Mouse (Mus musculus): ENCODE measurements at regions not wholly inside any gene's neighbourhood (a gene's known extent, or its start where the extent isn't known, plus 50 kb on each side); places are given as distances from the start of the nearest gene placed in this dataset.

- in situ Hi-C loops (cut with MseI, MboI) = no loop called here
Measured at GRCm38 (mm10) chr10:97061961-97062360, 417.4 kb upstream of the Dcn start.

GRCm38 (mm10) chr10:97064546-97064945 lies 414.9 kb upstream of the Dcn start:
- in situ Hi-C loops (cut with MseI, MboI) = no loop called here

GRCm38 (mm10) chr10:97078022-97078473 lies 401.4 kb upstream of the Dcn start:
- in situ Hi-C loops (cut with MseI, MboI) = no loop called here

GRCm38 (mm10) chr10:97079575-97079974 lies 399.8 kb upstream of the Dcn start:
- in situ Hi-C loops (cut with MseI, MboI) = no loop called here

GRCm38 (mm10) chr10:97087286-97087685 lies 392.1 kb upstream of the Dcn start:
- in situ Hi-C loops (cut with MseI, MboI) = no loop called here

- in situ Hi-C loops (cut with MseI, MboI) = no loop called here
Measured at GRCm38 (mm10) chr10:97090254-97090653, 389.2 kb upstream of the Dcn start.

DNA sequence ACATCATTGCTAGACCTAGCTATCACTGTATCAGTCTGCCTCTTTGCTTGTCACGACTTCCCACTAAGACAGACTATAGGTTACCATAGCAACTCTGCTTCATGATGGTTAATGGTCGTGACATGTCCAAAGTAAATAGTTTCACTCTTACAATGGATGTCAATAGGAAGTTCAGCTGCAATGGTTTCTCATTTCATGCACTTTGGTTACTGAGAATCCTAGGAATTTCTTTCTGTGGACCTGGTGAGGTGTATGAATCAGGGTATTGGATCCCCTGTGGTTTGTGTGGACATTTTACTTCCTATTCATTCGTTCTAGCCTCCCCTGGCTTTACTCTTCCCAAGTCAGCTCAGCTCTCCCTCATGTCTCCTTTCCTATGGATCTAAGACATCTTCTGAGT lies 385.5 kb upstream of the Dcn start:
- in situ Hi-C loops (cut with MseI, MboI) = no loop called here

DNA sequence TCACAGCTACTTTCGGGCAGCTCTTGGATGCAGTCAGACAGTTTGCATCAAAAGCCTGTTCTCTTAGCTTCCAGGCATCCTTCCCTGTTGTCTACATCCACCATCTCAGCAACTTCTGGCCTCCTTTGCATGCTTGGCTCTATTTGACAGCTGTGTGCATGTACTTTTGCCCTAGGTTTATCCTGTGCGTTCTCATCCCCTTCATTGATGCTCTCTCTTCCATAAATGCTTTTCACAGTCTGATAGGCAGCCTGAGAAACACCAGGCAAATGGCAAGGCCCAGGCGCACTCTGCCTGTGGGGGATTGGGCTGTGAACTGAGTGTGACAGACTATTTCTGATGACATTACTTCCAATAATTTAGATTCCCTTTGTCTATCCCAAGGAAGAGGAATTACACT lies 364.9 kb upstream of the Dcn start:
- in situ Hi-C loops (cut with MseI, MboI) = no loop called here

GRCm38 (mm10) chr10:97122693-97123092 lies 356.7 kb upstream of the Dcn start:
- in situ Hi-C loops (cut with MseI, MboI) = no loop called here

DNA sequence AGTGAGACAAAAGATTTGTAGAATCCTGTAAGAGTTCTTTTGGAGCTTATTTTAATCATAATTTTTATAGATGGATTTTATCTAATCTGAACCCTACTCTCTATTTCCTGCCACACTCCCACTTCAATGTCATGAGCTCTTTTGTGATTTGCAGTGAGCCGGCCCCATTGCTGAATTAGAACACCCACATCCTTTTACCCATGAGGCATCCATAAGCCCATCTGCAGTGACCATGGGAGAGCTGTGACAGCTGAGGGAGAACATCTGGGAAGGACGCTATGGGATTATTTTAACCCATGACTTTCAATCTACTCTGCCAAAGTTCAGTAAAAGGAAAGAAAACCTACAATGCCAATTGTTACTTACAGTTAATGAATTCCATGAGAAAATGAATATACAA lies 337.8 kb upstream of the Dcn start:
- in situ Hi-C loops (cut with MseI, MboI) = no loop called here

DNA sequence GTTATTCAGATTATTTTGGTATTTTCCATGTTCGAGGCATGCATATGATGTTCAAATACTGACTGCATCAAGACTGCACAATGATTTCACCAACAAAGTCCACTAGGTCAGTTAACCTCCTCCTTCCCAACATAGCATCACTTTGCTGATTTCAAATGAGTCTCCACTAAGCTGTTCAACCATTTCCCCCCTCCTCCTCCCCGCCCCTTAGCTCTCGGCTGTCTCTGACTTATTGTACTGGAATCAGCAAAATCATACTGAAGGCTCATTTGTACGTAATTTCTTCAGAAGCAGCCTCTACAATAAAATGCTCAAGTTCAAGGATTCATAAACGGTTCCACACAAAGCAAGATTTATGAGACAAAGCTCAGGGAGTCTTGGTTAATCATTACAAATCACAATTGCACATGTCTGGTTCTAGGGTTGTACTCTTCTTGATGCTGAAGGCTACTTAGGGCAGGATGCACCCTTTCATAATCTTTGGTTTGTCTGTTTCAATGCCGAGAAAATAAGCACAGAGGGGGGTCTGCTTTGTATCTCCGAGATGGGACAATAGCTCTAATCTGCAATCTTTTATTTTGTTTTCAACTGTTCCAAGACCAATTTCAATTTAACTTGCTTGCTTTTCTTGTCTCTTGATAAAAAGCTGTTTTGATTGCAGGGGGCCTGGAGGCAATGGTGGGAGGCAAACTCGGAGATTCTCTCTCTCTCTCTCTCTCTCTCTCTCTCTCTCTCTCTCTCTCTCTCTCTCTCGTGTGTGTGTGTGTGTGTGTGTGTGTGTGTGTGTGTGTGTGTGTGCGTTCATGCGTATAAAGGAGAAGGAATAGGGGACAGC lies 320.6 kb upstream of the Dcn start:
- in situ Hi-C loops (cut with MseI, MboI) = no loop called here

GRCm38 (mm10) chr10:97159396-97159760 lies 320.0 kb upstream of the Dcn start:
- in situ Hi-C loops (cut with MseI, MboI) = no loop called here

DNA sequence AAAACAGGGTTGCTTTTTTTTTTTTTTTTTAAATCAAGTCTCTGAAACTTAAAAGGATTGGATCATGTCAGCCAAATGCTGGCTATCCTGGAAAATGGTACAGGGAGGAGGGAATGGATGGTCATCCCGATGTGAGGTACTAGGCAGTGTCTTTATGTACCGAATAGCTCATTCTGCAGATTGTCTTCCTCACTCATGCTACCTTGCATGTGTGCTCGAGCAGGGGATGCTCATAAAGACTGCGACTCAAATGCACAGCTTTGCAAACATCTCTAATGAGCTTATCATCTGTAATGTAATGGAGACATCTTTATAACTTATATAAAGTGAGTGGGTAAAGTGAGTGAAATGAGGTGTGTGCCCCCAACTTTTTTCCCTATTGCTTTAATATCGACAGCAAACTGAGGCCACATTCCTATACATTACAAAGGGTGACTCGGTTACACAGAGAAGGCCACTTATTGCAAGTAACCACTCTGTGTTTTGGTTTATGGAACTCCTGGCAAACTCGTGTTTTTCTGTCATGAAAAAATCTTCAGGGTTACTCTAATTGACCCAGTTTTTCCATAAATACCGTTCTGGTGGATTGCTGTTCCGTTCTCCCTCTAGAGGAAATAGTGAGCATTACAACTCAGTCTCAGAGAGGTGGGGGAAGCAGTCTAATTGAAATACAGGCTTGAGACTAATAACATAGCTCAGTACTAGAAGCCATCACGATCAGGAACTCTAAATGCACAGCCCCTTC lies 319.4 kb upstream of the Dcn start:
- in situ Hi-C loops (cut with MseI, MboI) = no loop called here

DNA sequence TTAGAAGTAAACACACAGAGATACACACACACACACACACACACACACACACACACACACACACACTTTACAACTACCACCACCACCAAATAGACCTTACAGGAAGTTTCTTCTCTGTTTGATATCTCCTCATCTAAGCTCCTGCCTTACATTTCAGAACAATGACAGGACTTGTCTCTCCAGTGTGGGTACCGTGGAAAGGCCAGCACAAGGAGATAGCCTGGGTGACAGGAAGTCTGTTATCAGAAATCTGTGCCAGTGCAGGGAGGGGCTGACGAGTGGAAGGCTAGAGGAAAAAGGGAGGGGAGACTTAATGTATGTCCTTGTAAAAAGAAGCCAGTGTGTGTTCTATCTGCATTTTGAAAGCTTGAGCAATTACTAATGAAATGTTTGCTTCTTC lies 318.5 kb upstream of the Dcn start:
- in situ Hi-C loops (cut with MseI, MboI) = no loop called here

- in situ Hi-C loops (cut with MseI, MboI) = no loop called here
Measured at GRCm38 (mm10) chr10:97178468-97178867, 300.9 kb upstream of the Dcn start.

DNA sequence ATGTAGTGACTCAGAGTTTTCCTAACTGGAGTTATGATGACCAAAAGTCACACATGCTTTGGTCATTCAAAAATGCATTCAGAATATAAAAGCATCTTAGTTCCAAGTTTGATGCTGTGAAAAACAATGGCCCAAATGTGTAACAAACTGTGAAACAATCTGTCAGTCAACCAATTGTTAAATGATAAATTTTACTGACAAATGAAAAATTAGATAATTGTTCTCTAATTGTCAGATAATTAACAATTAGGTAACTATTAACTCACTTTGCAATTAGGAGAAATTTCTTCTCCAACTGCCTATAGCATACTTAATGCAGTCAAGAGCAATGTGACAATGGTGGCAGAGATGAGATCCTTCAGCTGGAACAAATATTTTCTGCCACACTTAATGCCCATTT lies 289.7 kb upstream of the Dcn start:
- in situ Hi-C loops (cut with MseI, MboI) = no loop called here

GRCm38 (mm10) chr10:97211238-97211695 lies 268.1 kb upstream of the Dcn start:
- in situ Hi-C loops (cut with MseI, MboI) = no loop called here

GRCm38 (mm10) chr10:97211785-97212398 lies 267.5 kb upstream of the Dcn start:
- in situ Hi-C loops (cut with MseI, MboI) = no loop called here

DNA sequence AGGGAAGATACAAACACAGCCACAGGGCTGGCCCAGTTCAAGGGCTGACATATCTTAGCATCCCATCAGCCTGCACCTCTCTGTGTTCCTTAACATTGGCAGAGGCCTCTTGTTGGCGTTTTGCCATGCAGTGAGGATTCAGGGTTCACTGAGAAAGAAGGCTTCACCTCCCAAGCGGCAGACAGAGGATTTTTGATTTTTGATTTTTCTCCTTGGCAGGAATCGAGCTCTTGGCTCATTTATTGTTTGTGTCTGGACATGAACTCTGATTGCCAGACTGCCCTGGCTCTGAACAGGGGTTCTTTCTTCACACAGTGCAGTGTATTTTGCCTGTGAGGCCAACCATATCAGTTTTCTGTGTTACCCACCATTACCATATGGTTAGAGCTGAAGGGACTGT lies 259.9 kb upstream of the Dcn start:
- in situ Hi-C loops (cut with MseI, MboI) = no loop called here

- in situ Hi-C loops (cut with MseI, MboI) = no loop called here
Measured at GRCm38 (mm10) chr10:97220431-97220830, 259.0 kb upstream of the Dcn start.

DNA sequence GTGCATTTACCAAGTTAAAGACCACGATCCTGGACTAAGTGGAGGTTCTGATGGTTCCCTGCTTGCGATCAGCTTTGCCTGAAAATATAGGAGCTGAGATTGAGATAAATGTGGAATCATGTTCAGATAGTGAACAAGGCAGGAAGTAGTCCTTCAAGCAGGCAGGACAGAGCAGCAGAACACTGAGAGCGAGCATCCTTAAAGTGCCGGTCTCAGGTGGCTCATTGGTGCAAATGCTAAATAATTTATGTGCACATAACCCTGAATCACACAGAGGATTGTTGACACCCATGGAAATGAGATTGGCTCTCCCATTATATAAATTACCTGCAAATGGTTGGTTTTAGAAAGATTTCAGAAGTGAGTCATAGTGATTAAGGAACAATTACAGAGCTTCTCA lies 243.8 kb upstream of the Dcn start:
- in situ Hi-C loops (cut with MseI, MboI) = no loop called here

DNA sequence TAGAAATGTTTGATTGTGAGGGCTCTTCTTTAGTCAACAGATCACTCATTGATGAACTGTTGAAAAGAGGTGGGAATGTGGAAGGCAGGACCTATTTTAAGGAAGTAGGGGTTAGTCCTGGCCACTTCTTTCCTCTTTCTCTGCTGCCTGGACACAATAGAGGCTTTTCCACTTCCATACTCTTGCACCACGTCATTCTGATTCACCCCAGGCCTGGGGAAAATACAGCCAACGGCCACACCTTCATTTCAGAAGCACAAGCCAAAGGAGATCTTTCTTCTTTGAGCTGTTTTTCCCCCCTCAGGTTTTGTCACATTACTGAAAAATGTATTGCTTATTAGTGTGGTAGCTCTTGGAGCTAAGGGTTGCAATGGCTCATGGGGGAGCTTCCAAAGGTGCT lies 237.9 kb upstream of the Dcn start:
- in situ Hi-C loops (cut with MseI, MboI) = no loop called here

GRCm38 (mm10) chr10:97245674-97246073 lies 233.7 kb upstream of the Dcn start:
- in situ Hi-C loops (cut with MseI, MboI) = no loop called here
